Mouse (Mus musculus): ENCODE data around the gene Mcm2. TPM values are rescaled to one million over a fixed set of nuclear protein-coding genes. Genes with fewer than 3 reads are reported as not detected.

Mcm2 gene
- polyA plus RNA-seq, 1 experiment: 120 TPM

DNA sequence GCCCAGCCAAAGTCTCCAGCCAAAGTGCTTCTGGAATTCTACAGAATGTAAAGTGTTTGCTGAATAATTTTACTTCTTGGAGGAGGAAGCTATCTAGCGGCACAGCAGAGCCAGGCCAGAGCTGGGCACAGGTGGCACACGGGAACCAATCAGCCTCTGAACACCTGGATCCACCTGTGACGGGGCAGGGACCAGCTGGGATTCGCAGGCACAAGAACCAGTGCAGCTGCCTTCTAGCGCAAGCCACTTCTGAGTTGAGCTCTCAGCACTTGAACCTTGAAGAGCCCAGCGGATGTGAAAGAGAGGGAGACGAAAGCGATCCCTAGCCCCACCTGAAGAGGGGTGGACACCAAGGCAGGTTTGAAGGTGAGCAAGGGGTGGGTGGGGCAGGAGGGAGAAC is 20.2 kb upstream of the Mcm2 start:
- TF ChIP-seq POLR2A (IDR thresholded peaks at IDR 0.05; ENCODE audit: borderline replicate concordance, control insufficient read depth, low read depth, low read length) (no peak), CTCF (IDR thresholded peaks at IDR 0.05; ENCODE audit: control insufficient read depth, insufficient read depth, low read length) (no peak)
- no peak overlapping the region for H3K4me3 ChIP-seq (replicated peaks; ENCODE audit: control insufficient read depth, low read depth, low read length)
- H3K27ac ChIP-seq (ENCODE audit: control insufficient read depth, insufficient read depth, low read depth, low read length, poor library complexity): no peak overlapping the region
- no peaks in the 10 kb centered on the region; the same call in 1 of the 2 replicates for H3K4me1 ChIP-seq (ENCODE audit: control insufficient read depth, insufficient read depth, low read length)
- WGBS: 86% methylated on average over 8 of the region's 8 CpGs

- Histone ChIP-seq H3K4me1 (ENCODE audit: control insufficient read depth, insufficient read depth, low read length) (no peaks in the 10 kb centered on the region; the same call in 1 of the 2 replicates), H3K4me3 (replicated peaks; ENCODE audit: control insufficient read depth, low read depth, low read length) (peak overlapping the region; percentile 44), H3K27ac (ENCODE audit: control insufficient read depth, insufficient read depth, low read depth, low read length, poor library complexity) (peak overlapping the region; percentile 84)
- 61% methylated on average over 1 of the region's 1 CpGs for WGBS
- TF ChIP-seq POLR2A (IDR thresholded peaks at IDR 0.05; ENCODE audit: borderline replicate concordance, control insufficient read depth, low read depth, low read length) (no peak), CTCF (IDR thresholded peaks at IDR 0.05; ENCODE audit: control insufficient read depth, insufficient read depth, low read length) (peak; percentile 84)
These were observed 17.6 kb upstream of the Mcm2 start for GRCm38 (mm10) chr6:88916153-88916552.

- TF ChIP-seq POLR2A (IDR thresholded peaks at IDR 0.05; ENCODE audit: borderline replicate concordance, control insufficient read depth, low read depth, low read length) (no peak), CTCF (IDR thresholded peaks at IDR 0.05; ENCODE audit: control insufficient read depth, insufficient read depth, low read length) (no peak)
- WGBS: 53% methylated on average over 4 of the region's 4 CpGs
- peak overlapping the region; percentile 84 for H3K27ac ChIP-seq (ENCODE audit: control insufficient read depth, insufficient read depth, low read depth, low read length, poor library complexity)
- no peak overlapping the region for H3K4me3 ChIP-seq (replicated peaks; ENCODE audit: control insufficient read depth, low read depth, low read length)
- no peaks in the 10 kb centered on the region; the same call in 1 of the 2 replicates for H3K4me1 ChIP-seq (ENCODE audit: control insufficient read depth, insufficient read depth, low read length)
These were observed 16.9 kb upstream of the Mcm2 start for GRCm38 (mm10) chr6:88915510-88915909.

DNA sequence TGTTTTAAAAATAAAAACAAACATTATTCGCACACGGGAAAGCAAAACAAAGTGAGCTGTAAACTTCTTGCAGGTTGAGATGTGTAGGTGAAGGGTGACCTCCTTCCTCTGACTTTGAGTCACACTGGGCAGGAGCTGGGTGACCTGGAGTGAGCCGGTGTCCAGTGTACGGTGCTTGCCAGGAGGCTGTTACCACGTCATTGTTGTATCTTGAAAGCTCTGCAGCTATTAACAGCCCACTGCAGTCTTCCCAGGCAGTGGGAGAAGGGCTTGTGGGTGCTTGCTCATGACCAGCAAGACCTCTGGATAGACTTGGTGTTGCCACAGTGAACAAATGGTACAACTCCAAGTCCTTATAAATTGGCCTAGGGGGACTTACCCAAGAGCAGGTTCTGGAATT is 16.2 kb upstream of the Mcm2 start:
- no peaks in the 10 kb centered on the region; the same call in 1 of the 2 replicates for H3K4me1 ChIP-seq (ENCODE audit: control insufficient read depth, insufficient read depth, low read length)
- no peak for TF ChIP-seq CTCF (IDR thresholded peaks at IDR 0.05; ENCODE audit: control insufficient read depth, insufficient read depth, low read length)
- TF ChIP-seq POLR2A (IDR thresholded peaks at IDR 0.05; ENCODE audit: borderline replicate concordance, control insufficient read depth, low read depth, low read length): no peak
- H3K27ac ChIP-seq (ENCODE audit: control insufficient read depth, insufficient read depth, low read depth, low read length, poor library complexity): peak overlapping the region; percentile 72
- WGBS: 83% methylated on average over 5 of the region's 5 CpGs
- no peak overlapping the region for H3K4me3 ChIP-seq (replicated peaks; ENCODE audit: control insufficient read depth, low read depth, low read length)

GRCm38 (mm10) chr6:88913440-88913839 is 14.9 kb upstream of the Mcm2 start:
- Histone ChIP-seq H3K4me1 (ENCODE audit: control insufficient read depth, insufficient read depth, low read length) (no peaks in the 10 kb centered on the region; the same call in 1 of the 2 replicates), H3K4me3 (replicated peaks; ENCODE audit: control insufficient read depth, low read depth, low read length) (no peak overlapping the region), H3K27ac (ENCODE audit: control insufficient read depth, insufficient read depth, low read depth, low read length, poor library complexity) (no peak overlapping the region)
- TF ChIP-seq CTCF (IDR thresholded peaks at IDR 0.05; ENCODE audit: control insufficient read depth, insufficient read depth, low read length): no peak
- TF ChIP-seq POLR2A (IDR thresholded peaks at IDR 0.05; ENCODE audit: borderline replicate concordance, control insufficient read depth, low read depth, low read length): no peak

DNA sequence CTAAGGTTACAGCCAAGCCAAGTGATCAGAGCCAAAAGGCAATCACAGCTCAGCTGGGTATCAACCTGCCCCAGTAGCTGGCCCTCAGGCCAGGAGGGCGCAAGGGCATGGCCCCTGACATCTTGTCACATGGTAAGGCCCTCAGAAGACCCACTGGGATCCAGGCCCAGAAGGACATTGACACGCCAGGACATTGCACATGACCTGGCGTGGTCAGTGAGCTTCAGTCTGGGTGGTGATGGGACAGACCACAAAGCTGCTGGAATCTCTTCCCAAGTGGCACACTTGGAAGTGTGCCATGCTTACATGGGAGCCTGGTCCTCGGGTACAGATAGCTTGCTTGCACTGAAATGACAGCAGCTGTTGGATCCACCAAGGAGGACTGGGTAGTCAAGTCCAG is 14.4 kb upstream of the Mcm2 start:
- Histone ChIP-seq H3K27ac (ENCODE audit: control insufficient read depth, insufficient read depth, low read depth, low read length, poor library complexity) (no peak overlapping the region; the same call in 1 of the 2 replicates), H3K4me1 (ENCODE audit: control insufficient read depth, insufficient read depth, low read length) (no peaks in the 10 kb centered on the region; the same call in 1 of the 2 replicates), H3K4me3 (replicated peaks; ENCODE audit: control insufficient read depth, low read depth, low read length) (no peak overlapping the region)
- TF ChIP-seq POLR2A (IDR thresholded peaks at IDR 0.05; ENCODE audit: borderline replicate concordance, control insufficient read depth, low read depth, low read length): no peak
- no peak for TF ChIP-seq CTCF (IDR thresholded peaks at IDR 0.05; ENCODE audit: control insufficient read depth, insufficient read depth, low read length)
- 85% methylated on average over 4 of the region's 4 CpGs for WGBS

- TF ChIP-seq POLR2A (IDR thresholded peaks at IDR 0.05; ENCODE audit: borderline replicate concordance, control insufficient read depth, low read depth, low read length) (no peak), CTCF (IDR thresholded peaks at IDR 0.05; ENCODE audit: control insufficient read depth, insufficient read depth, low read length) (no peak)
- Histone ChIP-seq H3K4me3 (replicated peaks; ENCODE audit: control insufficient read depth, low read depth, low read length) (no peak overlapping the region), H3K27ac (ENCODE audit: control insufficient read depth, insufficient read depth, low read depth, low read length, poor library complexity) (no peak overlapping the region), H3K4me1 (ENCODE audit: control insufficient read depth, insufficient read depth, low read length) (peaks cover 1% of the 10 kb centered on the region; the same call in 1 of the 2 replicates)
- WGBS: 74% methylated on average over 6 of the region's 6 CpGs
These were observed 10.6 kb upstream of the Mcm2 start for GRCm38 (mm10) chr6:88909151-88909550.

- Histone ChIP-seq H3K4me1 (ENCODE audit: control insufficient read depth, insufficient read depth, low read length) (peaks cover 4% of the 10 kb centered on the region; the same call in 1 of the 2 replicates), H3K4me3 (replicated peaks; ENCODE audit: control insufficient read depth, low read depth, low read length) (no peak overlapping the region), H3K27ac (ENCODE audit: control insufficient read depth, insufficient read depth, low read depth, low read length, poor library complexity) (no peak overlapping the region)
- 17% methylated on average over 16 of the region's 16 CpGs for WGBS
- TF ChIP-seq CTCF (IDR thresholded peaks at IDR 0.05; ENCODE audit: control insufficient read depth, insufficient read depth, low read length) (peak; percentile 94), POLR2A (IDR thresholded peaks at IDR 0.05; ENCODE audit: borderline replicate concordance, control insufficient read depth, low read depth, low read length) (no peak)
These were observed 8.0 kb upstream of the Mcm2 start for GRCm38 (mm10) chr6:88906369-88907108.
